Mouse (Mus musculus) cerebellum, adult 18-20 months (tissue): Measurements from ENCODE around the gene P2ry2.

ENCODE experiments used
- DNase-seq, 2 experiments: peaks; one replicate each; pipeline ENCODE4 v3.0.0; 2021

The P2ry2 gene

GRCm38 (mm10) chr7:100979175-100979574 lies 33.5 kb downstream of the P2ry2 start:
- peak in 1 of 2 experiments; percentile 14 for DNase-seq

GRCm38 (mm10) chr7:100978171-100978570 lies 34.5 kb downstream of the P2ry2 start:
- DNase-seq: no peak

- no peak for DNase-seq
Measured at GRCm38 (mm10) chr7:100974135-100974903, 38.3 kb downstream of the P2ry2 start, which contains the start of gene P2ry6. Gene P2ry6 (minus strand): TSS chr7:100974649.

GRCm38 (mm10) chr7:100972875-100973274 lies 39.8 kb downstream of the P2ry2 start:
- no peak for DNase-seq

- no peak for DNase-seq
Measured at GRCm38 (mm10) chr7:100968874-100969659, 43.6 kb downstream of the P2ry2 start.

GRCm38 (mm10) chr7:100968376-100968775 lies 44.3 kb downstream of the P2ry2 start:
- DNase-seq: no peak

- DNase-seq: no peak
Measured at GRCm38 (mm10) chr7:100967850-100968249, 44.8 kb downstream of the P2ry2 start.

GRCm38 (mm10) chr7:100966014-100966413 lies 46.7 kb downstream of the P2ry2 start:
- no peak for DNase-seq

GRCm38 (mm10) chr7:100965079-100965478 lies 47.6 kb downstream of the P2ry2 start:
- peak; percentile 28 to 39 for DNase-seq

- DNase-seq: no peak
Measured at GRCm38 (mm10) chr7:100964242-100964641, 48.4 kb downstream of the P2ry2 start.

GRCm38 (mm10) chr7:100963381-100963780 lies 49.3 kb downstream of the P2ry2 start:
- DNase-seq: no peak

GRCm38 (mm10) chr7:100961146-100961545 lies 51.5 kb downstream of the P2ry2 start:
- DNase-seq: no peak

- DNase-seq: no peak
Measured at GRCm38 (mm10) chr7:100960462-100960861, 52.2 kb downstream of the P2ry2 start.

- no peak for DNase-seq
Measured at GRCm38 (mm10) chr7:100958426-100958825, 54.2 kb downstream of the P2ry2 start.

- DNase-seq: no peak
Measured at GRCm38 (mm10) chr7:100952686-100953085, 60.0 kb downstream of the P2ry2 start.

- DNase-seq: no peak
Measured at GRCm38 (mm10) chr7:100951903-100952302, 60.8 kb downstream of the P2ry2 start.

- no peak for DNase-seq
Measured at GRCm38 (mm10) chr7:100950481-100951010, 62.1 kb downstream of the P2ry2 start.

- DNase-seq: no peak
Measured at GRCm38 (mm10) chr7:100950031-100950430, 62.6 kb downstream of the P2ry2 start.
